Mouse (Mus musculus): ENCODE data around the gene Hpse2.
"Not testable (repeated sequence)": the region's sequence is repeated elsewhere in the genome, so short reads cannot be mapped to it uniquely, and the experiment has no call there.

The Hpse2 gene

GRCm38 (mm10) chr19:43388017-43388904 lies at the start of gene Hpse2:
TSS of gene Hpse2 (minus strand) at chr19:43388355.
- DNase-seq (ENCODE audit: low spot score in 2 of 2), result no peak

- no peak for DNase-seq (ENCODE audit: low spot score in 2 of 2)
Measured at GRCm38 (mm10) chr19:43427446-43428224, 39.5 kb upstream of the Hpse2 start.

GRCm38 (mm10) chr19:43424082-43424481 lies 35.9 kb upstream of the Hpse2 start:
- no peak for DNase-seq (ENCODE audit: low spot score in 2 of 2)

GRCm38 (mm10) chr19:43420506-43420905 lies 32.4 kb upstream of the Hpse2 start:
- DNase-seq (ENCODE audit: low spot score in 2 of 2), result no peak

GRCm38 (mm10) chr19:43415565-43415964 lies 27.4 kb upstream of the Hpse2 start:
- no peak for DNase-seq (ENCODE audit: low spot score in 2 of 2)

DNA sequence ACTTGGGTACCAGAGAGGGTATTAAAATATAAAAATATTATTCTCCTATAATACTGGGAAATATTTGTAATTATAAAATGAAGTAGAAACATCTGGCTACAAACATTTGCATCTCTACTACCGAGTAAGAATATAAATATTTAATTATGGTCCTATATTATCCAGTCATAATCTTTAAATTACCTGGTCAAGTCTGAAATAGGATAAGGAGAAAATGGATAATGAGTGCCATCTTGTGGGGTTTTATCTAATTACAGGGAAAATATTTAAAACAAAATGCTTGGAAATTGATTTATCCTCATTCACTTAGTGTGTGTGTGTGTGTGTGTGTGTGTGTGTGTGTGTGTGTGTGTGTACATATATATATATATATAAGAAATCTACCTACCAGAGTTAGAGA lies 19.0 kb upstream of the Hpse2 start:
- DNase-seq (ENCODE audit: low spot score in 2 of 2), result no peak

- DNase-seq (ENCODE audit: low spot score in 2 of 2), result no peak
Measured at GRCm38 (mm10) chr19:43396327-43396726, 8.2 kb upstream of the Hpse2 start.

GRCm38 (mm10) chr19:43387071-43387770 lies 934 bp downstream of the Hpse2 start:
- no peak for DNase-seq (ENCODE audit: low spot score in 2 of 2)

DNA sequence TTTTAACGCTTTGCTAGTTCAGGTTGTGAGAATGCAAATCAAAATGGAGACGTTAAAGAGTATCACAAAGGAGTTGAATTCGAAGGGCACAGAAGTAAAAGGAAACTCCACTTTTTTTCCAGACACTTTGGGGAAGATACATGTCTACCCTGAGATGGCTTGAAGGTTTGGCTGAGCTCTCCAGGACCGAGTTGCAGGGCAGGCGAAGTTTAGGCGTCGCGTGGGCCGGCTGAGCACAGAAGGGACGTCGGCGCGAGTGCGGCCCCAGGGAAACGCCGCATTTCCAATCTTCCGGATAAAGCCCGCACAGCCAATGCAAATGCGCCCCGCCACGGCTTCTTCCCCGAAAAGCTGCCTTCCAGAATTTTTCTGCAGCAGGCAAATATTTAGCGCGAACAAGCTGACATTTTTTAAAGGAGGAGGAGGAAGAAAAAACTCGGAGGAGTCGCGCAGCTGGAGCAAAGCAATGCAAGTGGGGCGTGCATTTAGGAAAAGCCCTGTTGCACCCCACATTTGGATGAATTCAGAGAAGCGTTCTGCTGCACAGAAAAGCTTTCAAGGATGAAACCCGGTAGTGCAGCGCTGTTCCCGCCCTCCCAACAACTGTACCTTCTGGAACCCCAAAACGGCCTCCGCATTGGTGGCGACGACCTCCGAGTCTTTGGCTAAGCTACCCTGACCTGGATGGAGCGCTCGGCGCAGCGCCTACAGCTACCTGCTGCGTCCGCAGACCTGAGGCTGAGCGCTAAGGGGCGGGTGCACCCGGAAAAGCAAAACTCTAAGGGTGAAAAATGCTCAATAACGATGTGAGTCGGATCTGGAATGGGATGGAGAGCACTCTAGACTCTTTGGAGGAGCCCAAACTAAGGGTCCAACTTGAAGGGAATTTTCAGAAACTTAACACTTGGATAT lies 1.9 kb downstream of the Hpse2 start:
- DNase-seq (ENCODE audit: low spot score in 2 of 2), result no peak

DNA sequence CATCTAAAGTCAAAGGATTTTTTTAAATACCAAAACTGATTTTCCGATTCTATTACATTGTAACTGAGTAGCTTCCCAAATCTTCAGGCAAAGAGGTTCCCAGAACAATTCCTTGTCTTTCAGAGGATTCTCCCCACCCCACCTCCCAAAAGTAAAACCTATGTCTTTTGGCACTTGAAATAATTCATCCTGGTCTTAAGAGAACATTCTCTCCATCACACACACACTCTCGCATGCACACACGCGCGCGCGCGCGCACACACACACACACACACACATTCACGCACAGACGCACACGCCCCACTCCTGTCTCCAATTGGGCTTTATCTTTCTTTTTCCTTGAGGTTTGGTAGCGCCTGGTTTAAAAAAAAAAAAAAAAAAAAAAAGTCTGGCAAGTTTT lies 2.7 kb downstream of the Hpse2 start:
- no peak for DNase-seq (ENCODE audit: low spot score in 2 of 2)

- DNase-seq (ENCODE audit: low spot score in 2 of 2), result no peak
Measured at GRCm38 (mm10) chr19:43384978-43385431, 3.1 kb downstream of the Hpse2 start.

- DNase-seq (ENCODE audit: low spot score in 2 of 2), result no peak
Measured at GRCm38 (mm10) chr19:43384346-43384977, 3.7 kb downstream of the Hpse2 start.

- DNase-seq (ENCODE audit: low spot score in 2 of 2), result no peak
Measured at GRCm38 (mm10) chr19:43358830-43359229, 29.3 kb downstream of the Hpse2 start.

- peak in 1 of 2 experiments; percentile 14 for DNase-seq (ENCODE audit: low spot score in 2 of 2)
Measured at GRCm38 (mm10) chr19:43311125-43311524, 77.0 kb downstream of the Hpse2 start.

DNA sequence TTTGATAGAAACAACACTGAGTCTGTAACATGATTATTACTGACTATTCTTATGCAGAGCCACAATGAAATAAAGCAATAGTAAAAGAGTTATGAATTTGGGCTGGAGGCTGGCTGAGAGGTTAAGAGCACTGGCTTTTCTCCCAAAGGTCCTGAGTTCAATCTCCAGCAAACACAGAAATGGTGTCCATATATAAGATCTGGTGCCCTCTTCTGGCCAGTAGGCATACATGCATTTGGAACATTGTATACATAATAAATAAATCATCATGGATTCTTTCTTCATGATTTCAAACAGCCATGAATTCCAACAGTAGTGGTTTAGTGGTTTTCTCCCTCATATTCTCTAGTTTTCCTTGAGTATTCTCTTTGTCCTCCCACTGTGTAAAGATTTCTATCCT lies 81.4 kb downstream of the Hpse2 start:
- no peak for DNase-seq (ENCODE audit: low spot score in 2 of 2)

GRCm38 (mm10) chr19:43281336-43281735 lies 106.8 kb downstream of the Hpse2 start:
- not testable (repeated sequence) for DNase-seq (ENCODE audit: low spot score in 2 of 2)

- no peak for DNase-seq (ENCODE audit: low spot score in 2 of 2)
Measured at GRCm38 (mm10) chr19:43243993-43244392, 144.2 kb downstream of the Hpse2 start.

GRCm38 (mm10) chr19:43231711-43232110 lies 156.4 kb downstream of the Hpse2 start:
- DNase-seq (ENCODE audit: low spot score in 2 of 2), result no peak

DNA sequence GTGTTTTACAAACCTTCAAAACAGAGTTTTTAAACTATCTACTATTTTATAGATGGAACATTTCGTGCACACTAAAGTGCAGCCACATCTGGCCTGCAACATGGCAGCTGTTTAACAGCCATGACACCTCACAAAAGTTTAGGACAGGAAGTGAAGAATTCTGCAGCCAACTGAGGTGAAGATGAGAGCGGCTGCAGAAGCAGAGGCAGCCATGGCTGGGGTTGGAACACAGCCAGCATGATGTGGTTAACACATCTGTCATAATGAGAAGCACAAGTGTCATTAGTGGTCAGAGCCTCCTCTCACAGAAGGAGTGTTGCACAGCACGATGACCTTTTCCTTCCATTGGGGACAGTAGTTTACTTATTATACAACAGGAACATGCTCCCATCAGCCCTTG lies 194.6 kb downstream of the Hpse2 start:
- DNase-seq (ENCODE audit: low spot score in 2 of 2), result no peak

DNA sequence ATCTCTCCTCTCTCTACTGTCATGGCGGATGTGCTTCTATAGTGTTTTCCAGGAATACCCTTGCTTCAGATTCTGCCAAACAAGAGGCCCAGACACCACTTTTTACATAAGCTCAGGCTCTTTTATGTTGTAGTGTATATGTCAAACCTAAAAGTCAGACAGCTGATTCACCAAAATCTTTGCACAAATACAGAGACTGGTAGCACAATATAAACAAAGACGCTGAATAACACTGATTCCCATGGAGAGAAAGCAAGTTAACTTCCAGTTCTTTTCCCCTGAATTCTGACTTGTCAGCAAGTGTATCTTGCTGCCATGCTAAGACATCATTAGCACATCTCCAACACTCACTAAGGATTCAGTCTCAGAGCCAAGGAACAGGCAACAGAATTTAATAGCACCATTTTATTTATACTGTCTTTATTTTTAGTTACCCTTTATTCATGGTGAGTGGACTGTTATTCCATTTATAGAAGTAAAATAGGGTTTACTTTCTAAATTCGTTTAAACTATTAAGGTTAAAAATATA lies 212.7 kb downstream of the Hpse2 start:
- no peak for DNase-seq (ENCODE audit: low spot score in 2 of 2)
